Mouse (Mus musculus) G1E (cell line): Measurements from ENCODE around the gene Tmprss7. TPM values are rescaled to one million over a fixed set of nuclear protein-coding genes. Genes with fewer than 3 reads are reported as not detected.

Experiments used
- ATAC-seq: 2 replicates; pipeline ENCODE4 v1.8.0; 2016; ENCODE audit warnings: mild to moderate bottlenecking; ENCODE audit not compliant: insufficient number of reproducible peaks, poor library complexity, low FRiP score, severe bottlenecking; ENCODE audit errors: extremely low read depth
- DNase-seq: peaks from one replicate; pipeline ENCODE4 v3.0.0; 2012; ENCODE audit warnings: low spot score
- H3K27me3 ChIP-seq: 2 replicates; pipeline ENCODE4 v1.6.1; 2012; ENCODE audit warnings: mild to moderate bottlenecking, low read length, inconsistent platforms; ENCODE audit not compliant: insufficient read depth
- H3K36me3 ChIP-seq: replicated peaks from 2 replicates; pipeline ENCODE3; 2012; ENCODE audit warnings: mild to moderate bottlenecking, inconsistent platforms
- H3K4me1 ChIP-seq: 2 replicates; pipeline ENCODE4 v1.6.1; 2012; ENCODE audit warnings: low read depth, low read length, inconsistent platforms, mixed read lengths; ENCODE audit not compliant: insufficient read depth
- H3K4me3 ChIP-seq: 2 replicates; pipeline ENCODE4 v1.5.1; 2012; ENCODE audit warnings: low read depth, mild to moderate bottlenecking, inconsistent platforms, low read length, moderate library complexity, mixed read lengths
- H3K9me3 ChIP-seq: replicated peaks from 2 replicates; pipeline ENCODE4 v1.6.1; 2012; ENCODE audit warnings: inconsistent platforms
- CTCF ChIP-seq: IDR thresholded peaks from 2 replicates; pipeline ENCODE4 v1.5.1; 2012; ENCODE audit warnings: low read depth, low read length, inconsistent platforms, mixed read lengths
- GATA1 ChIP-seq: IDR thresholded peaks from 2 replicates; pipeline ENCODE4 v1.6.1; 2012; ENCODE audit warnings: borderline replicate concordance, low read length, inconsistent platforms, mixed read lengths
- GATA2 ChIP-seq: IDR thresholded peaks from 2 replicates; pipeline ENCODE4 v1.6.1; 2012; ENCODE audit warnings: low read depth, low read length, inconsistent platforms, borderline replicate concordance
- POLR2AphosphoS5 ChIP-seq: IDR thresholded peaks from 2 replicates; pipeline ENCODE4 v1.6.1; 2012; ENCODE audit warnings: low read depth, low read length, inconsistent platforms; ENCODE audit not compliant: insufficient replicate concordance
- TAL1 ChIP-seq: conservative IDR thresholded peaks from 2 replicates; pipeline ENCODE4 v1.6.1; 2012; ENCODE audit warnings: low read depth, low read length, inconsistent platforms, mixed read lengths
- polyA plus RNA-seq: library from polyadenylated mRNA; stranded (reverse); fragments of >175 nt; gene quantifications from 2 replicates; pipeline ENCODE4 v1.2.3, GENCODE M21; 2012
- total RNA-seq, 2 experiments: library from RNA; stranded (forward) in 1 of 2; stranded (reverse) in 1 of 2; fragments of 200-1000 nt in 1 of 2; fragments of >200 nt in 1 of 2; fragmentation: Nextera tagmentation in 1 of 2; gene quantifications; 2 replicates each; pipeline ENCODE4 v1.2.3; 2014 to 2017

The Tmprss7 gene
- total and polyA plus RNA-seq, 3 experiments: 1.8 TPM; not detected in 2

- no peak for TF ChIP-seq GATA1
- no peak for ATAC-seq
- H3K4me3 ChIP-seq: no peak overlapping the region
- H3K9me3 ChIP-seq: no peaks in the 10 kb centered on the region
- peaks cover 8% of the 10 kb centered on the region; the same call in 1 of the 2 replicates for H3K27me3 ChIP-seq
- no peaks in the 10 kb centered on the region for H3K36me3 ChIP-seq
- no peaks in the 10 kb centered on the region for H3K4me1 ChIP-seq
- no peak for DNase-seq
Observed at GRCm38 (mm10) chr16:45714489-45715150, 21.2 kb upstream of the Tmprss7 start.

GRCm38 (mm10) chr16:45713878-45714277 is 20.4 kb upstream of the Tmprss7 start:
- DNase-seq: no peak
- peaks cover 8% of the 10 kb centered on the region; the same call in 1 of the 2 replicates for H3K27me3 ChIP-seq
- no peak overlapping the region for H3K4me3 ChIP-seq
- H3K9me3 ChIP-seq: no peaks in the 10 kb centered on the region
- TF ChIP-seq TAL1: no peak
- no peaks in the 10 kb centered on the region for H3K4me1 ChIP-seq
- no peak for ATAC-seq
- no peaks in the 10 kb centered on the region for H3K36me3 ChIP-seq

- TF ChIP-seq POLR2AphosphoS5 (no peak), CTCF (no peak), GATA2 (no peak), GATA1 (no peak), TAL1 (no peak)
- Histone ChIP-seq H3K9me3 (no peaks in the 10 kb centered on the region), H3K4me1 (no peaks in the 10 kb centered on the region), H3K27me3 (peaks cover 4% of the 10 kb centered on the region; the same call in 1 of the 2 replicates), H3K4me3 (no peak overlapping the region), H3K36me3 (no peaks in the 10 kb centered on the region)
- no peak for ATAC-seq
- DNase-seq: no peak
Observed at GRCm38 (mm10) chr16:45713261-45713660, 19.8 kb upstream of the Tmprss7 start.

GRCm38 (mm10) chr16:45711263-45711662 is 17.8 kb upstream of the Tmprss7 start:
- TF ChIP-seq GATA2 (no peak), POLR2AphosphoS5 (no peak), GATA1 (no peak), CTCF (no peak), TAL1 (no peak)
- Histone ChIP-seq H3K9me3 (no peaks in the 10 kb centered on the region), H3K4me1 (no peaks in the 10 kb centered on the region), H3K36me3 (no peaks in the 10 kb centered on the region), H3K27me3 (peaks cover 4% of the 10 kb centered on the region; the same call in 1 of the 2 replicates), H3K4me3 (no peak overlapping the region)
- DNase-seq (no peak), ATAC-seq (no peak)

GRCm38 (mm10) chr16:45699301-45699700 is 5.8 kb upstream of the Tmprss7 start:
- H3K4me3 ChIP-seq: no peak overlapping the region
- H3K27me3 ChIP-seq: no peaks in the 10 kb centered on the region
- DNase-seq: no peak
- TF ChIP-seq CTCF (no peak), POLR2AphosphoS5 (no peak), TAL1 (no peak), GATA2 (no peak), GATA1 (no peak)
- H3K36me3 ChIP-seq: no peaks in the 10 kb centered on the region
- no peak for ATAC-seq
- H3K4me1 ChIP-seq: no peaks in the 10 kb centered on the region
- H3K9me3 ChIP-seq: no peaks in the 10 kb centered on the region

GRCm38 (mm10) chr16:45697996-45698395 is 4.5 kb upstream of the Tmprss7 start:
- DNase-seq (no peak), ATAC-seq (no peak)
- H3K4me1 ChIP-seq: no peaks in the 10 kb centered on the region
- no peaks in the 10 kb centered on the region for H3K36me3 ChIP-seq
- no peak overlapping the region for H3K4me3 ChIP-seq
- H3K9me3 ChIP-seq: no peaks in the 10 kb centered on the region
- TF ChIP-seq POLR2AphosphoS5 (no peak), TAL1 (no peak)
- no peaks in the 10 kb centered on the region for H3K27me3 ChIP-seq
